Mouse (Mus musculus) cerebellum, postnatal 36 days (tissue): ENCODE results near the gene Gm20721.
"Not testable (repeated sequence)": the region's sequence is repeated elsewhere in the genome, so short reads cannot be mapped to it uniquely, and the experiment has no call there.

ENCODE experiments used
- DNase-seq, 2 experiments: peaks; one replicate each; pipeline ENCODE4 v3.0.0; 2021 to 2022; ENCODE audit warnings: mixed read lengths in 2 of 2

Gene Gm20721

DNA sequence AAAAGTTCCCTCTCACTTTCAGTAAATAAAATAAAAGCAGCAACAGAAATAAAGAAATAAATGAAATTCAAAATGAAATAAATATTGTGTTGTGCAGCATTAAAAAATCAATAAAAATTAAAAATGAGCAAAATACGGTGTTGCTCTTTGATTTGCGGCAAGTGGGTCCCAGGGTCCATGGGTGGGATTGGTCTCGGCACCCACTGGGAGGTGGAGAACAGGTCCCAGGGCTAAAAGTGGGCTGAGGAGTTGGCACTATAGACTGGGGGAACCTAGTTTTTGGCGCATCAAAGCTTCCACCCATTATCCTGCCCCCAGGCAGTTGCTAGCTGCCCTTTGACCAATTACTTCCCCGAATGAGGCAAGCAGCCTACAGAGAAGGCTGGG, at the start of gene Gm20721:
TSS of gene Gm20721 (minus strand) at position 101 of the 387 bp plus-strand sequence.
- no peak for DNase-seq

- DNase-seq, result no peak
Observed at GRCm38 (mm10) chr2:174393383-174393782, 46.9 kb upstream of the Gm20721 start.

DNA sequence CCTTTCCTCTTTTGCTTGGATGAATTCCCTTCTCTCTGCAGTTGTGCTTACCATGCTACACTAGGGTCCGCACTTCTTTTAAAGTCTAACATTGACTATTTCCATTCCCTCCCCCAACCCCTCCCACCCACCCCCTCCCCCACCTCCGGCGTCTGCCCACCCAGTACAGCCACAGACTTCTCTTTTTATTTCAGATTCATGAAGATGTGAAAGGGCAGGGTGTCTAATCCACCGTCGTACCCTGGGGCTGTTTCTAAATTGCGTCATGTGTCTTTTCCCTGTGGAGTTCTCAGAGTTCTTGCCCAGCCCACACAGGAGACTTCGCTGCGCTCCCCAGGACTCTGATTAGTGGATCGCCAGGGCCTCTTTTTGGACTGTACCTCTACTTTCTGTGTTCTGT, 46.0 kb upstream of the Gm20721 start:
- DNase-seq, result no peak

DNA sequence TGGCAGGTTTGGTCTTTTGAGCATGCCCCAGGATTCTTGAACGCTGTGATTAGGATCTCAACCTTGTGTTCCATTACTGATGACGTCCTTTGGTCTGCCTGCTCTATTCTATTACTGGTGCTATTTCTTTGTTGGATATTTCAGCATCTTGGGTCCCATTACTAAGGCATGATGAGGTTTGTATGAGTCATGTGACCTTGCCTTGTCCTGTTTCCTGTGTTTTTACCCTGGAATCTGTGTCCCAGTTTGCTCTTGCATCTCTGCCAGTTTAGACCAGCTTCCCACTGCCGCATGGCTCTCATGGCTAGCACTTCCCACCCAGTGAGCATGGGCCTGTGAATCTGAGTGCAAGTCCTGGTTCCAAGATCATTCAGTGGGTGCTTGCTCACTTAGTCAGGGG, 45.4 kb upstream of the Gm20721 start:
- no peak for DNase-seq

- no peak for DNase-seq
Observed at GRCm38 (mm10) chr2:174381021-174381420, 34.5 kb upstream of the Gm20721 start.

DNA sequence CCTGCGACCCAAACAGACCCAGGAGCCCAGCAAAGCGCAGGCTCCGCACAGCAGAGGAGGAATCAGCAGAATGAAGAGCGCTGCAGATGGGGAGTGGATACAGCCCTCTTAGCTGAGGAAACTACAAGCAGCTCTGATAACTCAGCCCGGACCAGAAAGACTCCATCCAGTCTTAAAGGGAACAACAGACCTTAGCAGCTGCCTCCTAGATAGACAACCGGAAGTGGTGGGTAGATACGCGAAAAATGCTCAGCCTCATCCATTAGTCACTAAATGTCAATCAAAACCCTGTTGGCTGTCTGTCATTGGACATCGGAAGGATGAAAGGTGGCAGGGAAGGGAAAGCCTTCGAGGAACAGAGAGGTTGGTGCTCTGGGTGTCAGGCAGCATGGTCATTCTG, 20.1 kb upstream of the Gm20721 start:
- DNase-seq, result no peak

GRCm38 (mm10) chr2:174359656-174360055, 13.1 kb upstream of the Gm20721 start:
- no peak for DNase-seq

DNA sequence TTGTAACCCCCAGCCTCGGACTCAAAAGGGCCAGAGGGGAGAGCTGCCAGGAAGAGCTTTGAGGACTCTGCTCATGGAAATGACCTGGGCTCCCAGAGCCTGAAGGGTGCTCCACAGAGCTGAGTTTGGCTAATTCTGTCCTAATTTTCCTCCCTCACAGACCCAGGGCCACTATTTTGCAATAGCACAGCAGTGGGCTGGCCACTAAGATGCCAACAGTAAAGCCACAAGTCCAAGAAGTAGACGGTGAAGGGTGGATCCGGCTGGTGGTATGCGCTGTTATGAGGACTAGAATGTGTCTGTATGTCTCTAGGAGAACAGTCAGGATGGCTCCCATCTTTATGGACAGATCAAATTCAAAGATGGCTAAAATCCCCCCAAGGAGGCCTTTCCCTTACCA, 12.0 kb upstream of the Gm20721 start:
- DNase-seq, result no peak

GRCm38 (mm10) chr2:174346999-174347668, 622 bp upstream of the Gm20721 start:
- DNase-seq, result not testable (repeated sequence)

- DNase-seq, result no peak
Observed at GRCm38 (mm10) chr2:174344996-174345395, 1.5 kb downstream of the Gm20721 start.

DNA sequence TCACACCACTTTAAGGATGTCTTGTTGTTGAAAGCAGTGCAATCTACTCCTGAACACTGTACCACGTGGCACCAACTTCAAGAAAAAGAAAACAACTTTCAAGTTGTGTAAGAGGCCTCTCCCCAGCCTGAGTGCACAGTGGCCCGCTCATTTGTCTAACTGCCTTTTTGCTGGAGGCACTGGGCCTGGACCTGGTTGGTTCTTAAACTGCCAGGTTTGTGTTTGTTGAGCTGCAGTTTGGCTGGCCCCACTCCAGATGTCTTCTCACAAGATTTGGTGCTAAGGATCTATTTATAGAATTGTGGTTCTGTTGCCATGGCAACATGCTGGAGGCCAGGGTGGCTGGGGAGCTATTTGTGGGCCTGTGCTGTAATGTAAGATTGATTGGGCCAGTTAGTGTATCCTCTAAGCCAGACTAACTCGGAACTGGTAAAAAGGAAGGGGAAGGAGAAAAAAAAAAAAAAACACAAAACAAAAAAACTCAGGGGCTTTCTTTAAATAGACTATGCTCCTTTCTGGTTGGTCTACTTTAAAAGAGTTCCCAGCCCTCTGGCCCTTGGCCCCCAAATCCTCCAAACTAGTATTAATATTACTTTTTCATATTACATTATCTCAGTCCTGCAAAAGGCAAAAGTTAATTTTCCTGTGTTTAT, 2.4 kb downstream of the Gm20721 start:
- DNase-seq, result peak; percentile 57 to 65

DNA sequence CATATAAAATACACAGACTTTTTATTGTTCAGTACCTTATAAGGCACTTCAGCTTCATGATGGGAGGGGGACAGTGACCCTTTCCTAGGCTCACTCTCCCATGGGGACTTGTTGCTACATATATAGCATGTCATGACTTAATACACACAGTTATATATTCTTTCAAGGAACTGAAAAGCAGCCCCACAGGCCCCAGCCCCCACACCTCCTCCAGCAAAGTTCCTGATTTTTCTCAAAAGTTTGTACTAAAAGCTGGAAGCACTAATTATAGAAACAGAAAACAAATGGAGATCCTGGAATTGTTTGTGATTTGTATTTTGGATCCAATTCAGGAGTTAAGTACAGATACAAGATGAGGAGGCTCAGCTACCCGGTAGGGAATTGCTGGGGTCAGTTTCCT, 2.9 kb downstream of the Gm20721 start:
- no peak for DNase-seq

DNA sequence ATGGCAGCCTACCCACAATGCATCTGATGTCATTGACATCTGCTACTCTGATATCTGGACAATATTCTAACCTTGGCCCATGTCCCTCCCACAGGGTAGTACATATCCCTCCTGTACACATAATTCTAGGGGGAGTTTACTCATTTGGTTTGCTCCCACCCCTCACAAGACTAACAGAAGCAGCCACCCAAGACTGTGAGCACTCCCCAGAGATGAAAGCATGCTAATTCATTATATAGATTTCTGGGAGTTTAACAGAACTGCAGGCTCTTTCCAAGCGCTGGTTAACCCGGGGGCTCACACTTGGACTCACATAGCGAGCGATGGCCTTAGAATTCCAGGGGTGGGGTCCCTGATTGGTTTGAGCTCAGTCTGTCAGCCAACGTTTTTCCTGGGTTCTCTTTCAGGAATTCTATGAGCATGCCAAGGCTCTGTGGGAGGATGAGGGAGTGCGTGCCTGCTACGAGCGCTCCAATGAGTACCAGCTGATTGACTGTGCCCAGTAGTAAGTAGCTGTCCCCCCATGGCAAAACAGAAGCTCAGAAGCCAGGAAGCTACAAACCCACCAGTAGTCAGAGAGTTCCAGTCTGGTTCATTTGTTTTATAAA, 3.6 kb downstream of the Gm20721 start:
- no peak for DNase-seq

GRCm38 (mm10) chr2:174340893-174341580, 5.5 kb downstream of the Gm20721 start:
- DNase-seq, result no peak

- no peak for DNase-seq
Observed at GRCm38 (mm10) chr2:174340229-174340892, 6.2 kb downstream of the Gm20721 start.

DNA sequence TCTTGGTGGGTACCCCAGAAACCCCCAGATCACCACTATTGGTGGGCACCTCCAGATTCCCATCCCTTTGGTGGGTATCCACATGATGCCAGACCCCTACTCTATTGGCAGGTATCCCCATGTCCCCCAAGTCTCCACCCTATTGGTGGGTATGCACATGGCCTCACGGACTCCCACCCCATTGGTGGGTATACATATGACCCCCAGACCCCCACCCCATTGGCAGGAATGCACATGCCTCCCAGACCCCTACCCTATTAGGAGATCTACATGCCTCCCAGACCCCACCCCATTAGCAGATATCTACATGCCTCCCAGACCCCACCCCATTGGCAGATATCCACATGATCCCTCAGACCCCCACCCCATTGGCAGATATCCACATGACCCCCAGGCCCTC, 6.8 kb downstream of the Gm20721 start:
- no peak for DNase-seq

GRCm38 (mm10) chr2:174337275-174337674, 9.2 kb downstream of the Gm20721 start:
- no peak for DNase-seq

GRCm38 (mm10) chr2:174334415-174334814, 12.1 kb downstream of the Gm20721 start:
- DNase-seq, result peak; percentile 43 to 44

GRCm38 (mm10) chr2:174333239-174333890, 13.1 kb downstream of the Gm20721 start:
- DNase-seq, result no peak

GRCm38 (mm10) chr2:174331282-174332030, 15.1 kb downstream of the Gm20721 start:
- no peak for DNase-seq

- DNase-seq, result peak; percentile 64 to 74
Observed at GRCm38 (mm10) chr2:174330616-174331191, 15.8 kb downstream of the Gm20721 start.
